Mouse (Mus musculus): ENCODE results near the gene Creb3l2.
"Not testable (repeated sequence)": the region's sequence is repeated elsewhere in the genome, so short reads cannot be mapped to it uniquely, and the experiment has no call there.

Creb3l2 gene

DNA sequence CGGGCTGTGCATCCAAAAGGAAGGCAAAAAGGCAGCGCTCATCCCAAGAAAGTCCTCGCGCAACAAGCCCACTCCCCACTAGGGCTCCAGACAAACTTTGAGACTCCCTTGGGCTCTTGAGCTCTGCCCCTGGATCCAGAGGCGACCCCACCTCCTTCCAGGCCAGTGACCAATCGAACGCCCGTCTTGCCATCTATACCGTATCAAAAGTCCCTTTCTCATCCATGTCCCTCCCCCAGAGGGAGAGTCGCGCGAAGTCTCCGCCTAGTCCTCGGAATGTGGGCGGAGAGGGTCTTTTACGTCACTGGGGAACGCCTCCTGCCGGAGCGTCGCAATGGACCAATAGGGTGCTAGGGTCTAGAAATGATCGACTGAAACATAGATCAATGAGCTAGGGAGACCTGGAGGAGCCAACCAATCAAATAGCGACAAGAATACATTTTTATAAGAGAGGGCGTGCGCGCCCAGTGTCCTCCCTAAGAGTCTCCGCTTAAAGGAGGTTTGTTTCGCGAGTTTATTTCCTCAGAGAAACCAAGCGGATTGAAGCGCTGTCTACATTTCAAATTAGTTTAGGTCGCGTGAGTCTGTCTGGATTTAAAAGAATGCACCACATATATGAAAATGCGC is at the start of gene Creb3l2:
Gene Creb3l2, minus strand, starts transcription at position 106 of the 627 bp plus-strand sequence.
- DNase-seq (ENCODE audit: low read depth, low spot score), result peak; percentile 100

DNA sequence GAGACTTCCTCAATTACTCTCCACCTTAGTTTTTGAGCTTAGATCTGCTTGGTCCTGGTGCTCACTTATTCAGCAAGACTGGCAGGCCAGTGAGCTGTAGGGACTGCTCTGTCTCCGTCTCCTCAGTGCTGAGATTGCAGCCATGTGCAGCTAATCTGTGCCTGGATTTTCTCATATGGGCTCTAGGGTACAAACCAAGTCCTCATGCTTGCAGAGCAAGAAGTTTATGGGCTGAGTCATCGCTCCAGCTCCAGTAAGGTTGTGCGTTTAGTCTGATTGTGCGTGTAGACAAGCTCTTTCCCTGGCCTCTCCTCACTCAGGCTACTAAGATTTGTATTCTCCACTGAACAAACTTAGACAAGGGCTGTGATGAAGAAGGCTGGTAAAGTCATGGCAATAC is 44.6 kb upstream of the Creb3l2 start:
- no peak for DNase-seq (ENCODE audit: low read depth, low spot score)

DNA sequence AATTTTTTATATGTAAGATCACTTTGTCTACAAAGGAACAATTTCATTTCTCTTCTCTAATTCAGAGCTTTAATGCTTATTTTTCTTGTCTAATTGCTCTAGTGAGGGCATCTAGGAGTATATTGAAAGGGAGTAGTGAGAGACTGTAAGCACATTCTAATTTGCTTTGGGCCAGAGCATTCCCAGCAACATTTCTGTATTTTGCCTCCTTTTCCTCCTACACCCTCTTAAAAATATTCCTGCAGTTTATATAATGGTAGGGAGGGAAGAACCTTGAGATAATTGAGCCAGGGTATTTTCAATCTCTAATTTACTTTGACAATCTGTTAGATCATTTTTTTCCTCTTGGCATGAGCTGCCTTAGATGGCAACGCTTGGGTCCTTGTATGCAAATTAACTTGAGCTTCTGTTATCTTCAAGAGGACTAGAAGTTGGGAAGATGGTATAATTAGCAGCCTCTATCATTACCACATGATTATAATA is 42.7 kb upstream of the Creb3l2 start:
- DNase-seq (ENCODE audit: low read depth, low spot score), result no peak

DNA sequence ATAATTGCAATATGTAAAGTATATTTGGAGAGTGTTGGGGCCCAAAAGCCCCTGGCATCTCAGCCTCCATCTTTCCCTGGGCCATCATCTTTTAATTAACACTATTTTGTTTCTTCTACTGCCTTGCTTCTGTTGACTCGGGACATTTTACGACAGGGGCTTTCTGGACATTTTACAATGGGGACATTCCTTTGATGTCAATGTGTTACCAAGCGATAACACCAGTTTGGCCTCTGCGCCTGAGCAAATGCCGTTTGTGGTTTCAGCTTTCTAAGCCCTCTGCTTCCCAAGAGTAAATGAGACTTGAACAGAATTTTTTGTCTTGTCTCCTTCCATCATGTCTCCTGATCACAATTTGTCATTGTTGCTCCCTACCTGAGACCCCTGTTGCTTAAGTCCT is 41.3 kb upstream of the Creb3l2 start:
- DNase-seq (ENCODE audit: low read depth, low spot score), result no peak

DNA sequence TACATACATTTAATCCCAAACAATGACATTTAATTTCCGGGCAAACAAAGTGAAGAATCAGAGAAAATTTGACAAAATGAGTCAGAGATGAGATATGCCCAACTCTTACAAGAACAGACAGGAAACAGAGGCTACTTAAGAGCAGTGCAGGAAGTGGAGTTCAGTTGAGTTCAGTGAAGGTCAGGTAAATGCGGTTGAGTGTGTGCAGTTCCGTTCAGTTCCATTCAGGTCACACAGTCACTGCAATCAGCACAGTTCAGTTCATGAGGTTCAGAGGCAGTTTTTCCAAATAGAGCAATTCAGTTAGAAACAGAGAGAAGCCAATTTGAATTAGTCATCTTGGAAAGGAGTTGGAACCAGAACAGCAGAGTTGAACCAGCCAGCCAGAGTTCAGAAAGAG is 39.2 kb upstream of the Creb3l2 start:
- DNase-seq (ENCODE audit: low read depth, low spot score), result no peak

DNA sequence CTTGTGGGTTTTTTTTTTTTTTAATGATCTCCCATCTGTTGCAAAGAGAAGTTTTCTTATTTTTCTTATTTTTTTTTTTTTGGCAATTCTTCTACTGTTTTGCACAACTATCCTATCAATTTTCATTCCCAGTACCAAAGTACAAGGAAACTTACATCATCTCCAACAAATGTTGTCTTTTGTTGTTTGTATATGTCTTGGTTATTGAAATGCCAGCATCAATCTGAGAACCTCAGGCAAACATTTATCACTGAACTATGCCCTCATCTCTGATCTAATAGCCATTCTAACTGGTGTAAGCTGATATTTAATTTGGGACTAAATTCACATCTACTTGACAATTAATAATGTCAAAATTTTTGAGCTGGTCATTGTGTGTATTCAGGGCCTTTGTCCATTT is 38.1 kb upstream of the Creb3l2 start:
- DNase-seq (ENCODE audit: low read depth, low spot score), result no peak

DNA sequence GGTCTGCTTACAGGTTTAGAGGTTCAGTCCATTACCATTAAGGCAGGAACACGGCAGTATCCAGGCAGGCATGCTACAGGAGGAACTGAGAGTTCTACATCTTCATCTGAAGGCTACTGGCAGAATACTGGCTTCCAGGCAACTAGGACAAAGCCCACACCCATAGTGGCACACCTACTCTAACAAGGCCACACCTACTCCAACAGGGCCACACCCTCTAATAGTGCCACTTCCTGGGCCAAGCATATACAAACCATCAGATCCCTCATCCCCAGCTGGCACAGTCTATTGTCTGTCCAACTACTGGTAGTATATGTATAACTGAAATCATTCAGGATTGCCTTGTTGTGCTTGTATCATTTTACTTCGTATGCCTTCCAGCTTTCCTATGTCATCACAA is 36.5 kb upstream of the Creb3l2 start:
- DNase-seq (ENCODE audit: low read depth, low spot score), result no peak

DNA sequence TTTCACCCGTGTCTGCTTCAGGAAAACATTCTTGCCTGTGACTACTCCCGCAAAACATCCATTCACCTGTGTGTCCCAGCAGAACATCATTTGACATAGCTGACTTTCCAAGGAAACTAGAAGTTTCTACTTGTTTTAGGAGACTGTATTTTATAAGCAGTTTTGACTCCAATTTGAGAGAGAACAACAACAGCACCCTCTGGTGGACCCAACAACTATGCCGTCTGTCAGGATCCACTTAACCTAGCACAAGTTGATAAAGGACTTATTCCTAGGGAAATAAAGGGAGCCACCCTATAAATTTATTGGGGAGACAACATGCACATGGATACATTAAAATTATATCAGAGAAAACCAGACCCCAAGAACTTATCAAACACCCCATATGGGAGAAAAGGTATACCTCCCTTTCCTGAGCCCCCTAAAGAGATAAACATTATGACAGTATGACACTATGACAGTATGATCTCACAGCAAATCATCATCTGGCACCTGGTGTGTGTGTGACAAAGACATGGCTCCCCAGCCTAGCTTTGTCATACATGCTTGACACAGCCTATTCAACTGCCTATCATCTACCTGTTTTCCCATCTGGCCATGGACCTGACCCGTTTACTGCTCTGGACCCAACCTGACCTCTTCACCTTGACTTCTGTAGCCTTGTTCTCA is 31.9 kb upstream of the Creb3l2 start:
- peak; percentile 31 for DNase-seq (ENCODE audit: low read depth, low spot score)

DNA sequence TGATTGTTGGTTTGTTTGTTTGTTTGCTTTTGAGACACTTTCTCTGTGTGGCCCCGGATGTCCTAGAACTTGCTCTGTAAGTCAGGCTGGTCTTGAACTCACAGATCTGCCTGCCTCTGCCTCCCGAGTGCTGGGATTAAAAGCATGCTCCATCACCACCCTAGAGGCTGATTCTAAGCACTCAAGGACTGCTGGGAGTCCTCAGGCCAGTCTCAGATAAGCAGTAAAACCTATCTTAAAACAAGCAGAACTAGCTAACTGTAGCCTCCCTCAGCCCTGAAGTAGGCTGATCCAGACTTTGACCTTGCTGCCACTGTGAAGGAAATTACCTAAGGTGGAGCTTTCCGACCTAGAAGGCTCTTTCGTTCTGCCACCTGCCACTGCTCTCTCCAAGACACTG is 28.3 kb upstream of the Creb3l2 start:
- peak; percentile 33 for DNase-seq (ENCODE audit: low read depth, low spot score)

DNA sequence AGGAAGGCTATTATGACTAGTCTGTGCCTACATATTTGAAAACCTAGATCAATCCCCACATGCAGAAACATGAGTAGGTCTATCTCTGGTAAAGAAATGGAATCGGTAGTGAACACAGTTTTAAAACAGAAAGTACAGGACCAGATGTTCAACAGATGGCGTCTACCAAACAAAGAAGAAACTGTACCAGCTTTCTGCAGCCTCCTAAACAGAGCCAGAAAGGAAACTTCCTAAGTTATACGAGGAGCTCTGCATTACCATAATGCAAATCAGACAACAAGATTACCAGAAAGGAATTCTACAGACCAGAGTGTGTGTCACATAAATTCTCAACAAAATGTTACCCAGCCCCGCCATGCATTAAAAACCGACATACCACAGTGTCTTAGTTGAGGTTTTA is 23.9 kb upstream of the Creb3l2 start:
- no peak for DNase-seq (ENCODE audit: low read depth, low spot score)

DNA sequence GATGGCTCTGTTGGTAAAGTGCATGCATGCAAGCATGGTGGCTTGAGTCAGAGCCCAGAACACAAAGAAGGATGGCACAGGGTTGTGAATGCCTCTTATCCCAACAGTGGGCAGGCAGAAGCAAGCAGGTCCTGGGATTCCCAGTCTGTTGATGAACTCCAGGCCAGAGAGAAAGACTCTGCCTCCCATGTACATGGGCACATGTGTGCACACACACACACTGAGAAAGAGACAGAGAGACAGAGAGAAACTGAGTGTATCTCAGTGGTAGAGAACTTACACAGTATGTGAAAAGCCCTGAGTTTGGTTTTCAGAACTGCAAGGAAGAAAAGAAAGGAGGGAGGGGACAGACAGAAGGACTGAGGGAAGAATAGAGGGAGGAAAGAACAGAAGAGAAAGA is 23.4 kb upstream of the Creb3l2 start:
- DNase-seq (ENCODE audit: low read depth, low spot score), result no peak

DNA sequence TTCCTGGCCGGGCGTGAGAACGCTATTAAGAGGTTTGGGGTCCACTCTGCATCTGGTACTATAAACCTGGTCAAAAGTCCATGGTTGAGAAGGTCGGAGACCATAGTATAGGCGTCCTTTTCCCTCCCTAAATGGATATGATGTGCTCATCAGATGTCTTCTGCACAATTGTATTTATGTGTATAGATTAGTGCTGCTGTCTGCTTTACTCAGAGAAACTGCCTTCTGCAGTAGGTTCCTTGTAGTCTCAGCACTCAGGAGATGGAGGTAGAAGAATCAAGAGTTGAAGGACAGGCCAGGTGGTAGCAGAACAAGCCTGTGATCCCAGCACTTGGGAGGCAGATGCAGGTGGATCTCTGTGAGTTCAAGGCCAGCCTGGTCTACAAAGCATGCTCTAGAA is 22.6 kb upstream of the Creb3l2 start:
- DNase-seq (ENCODE audit: low read depth, low spot score), result no peak

DNA sequence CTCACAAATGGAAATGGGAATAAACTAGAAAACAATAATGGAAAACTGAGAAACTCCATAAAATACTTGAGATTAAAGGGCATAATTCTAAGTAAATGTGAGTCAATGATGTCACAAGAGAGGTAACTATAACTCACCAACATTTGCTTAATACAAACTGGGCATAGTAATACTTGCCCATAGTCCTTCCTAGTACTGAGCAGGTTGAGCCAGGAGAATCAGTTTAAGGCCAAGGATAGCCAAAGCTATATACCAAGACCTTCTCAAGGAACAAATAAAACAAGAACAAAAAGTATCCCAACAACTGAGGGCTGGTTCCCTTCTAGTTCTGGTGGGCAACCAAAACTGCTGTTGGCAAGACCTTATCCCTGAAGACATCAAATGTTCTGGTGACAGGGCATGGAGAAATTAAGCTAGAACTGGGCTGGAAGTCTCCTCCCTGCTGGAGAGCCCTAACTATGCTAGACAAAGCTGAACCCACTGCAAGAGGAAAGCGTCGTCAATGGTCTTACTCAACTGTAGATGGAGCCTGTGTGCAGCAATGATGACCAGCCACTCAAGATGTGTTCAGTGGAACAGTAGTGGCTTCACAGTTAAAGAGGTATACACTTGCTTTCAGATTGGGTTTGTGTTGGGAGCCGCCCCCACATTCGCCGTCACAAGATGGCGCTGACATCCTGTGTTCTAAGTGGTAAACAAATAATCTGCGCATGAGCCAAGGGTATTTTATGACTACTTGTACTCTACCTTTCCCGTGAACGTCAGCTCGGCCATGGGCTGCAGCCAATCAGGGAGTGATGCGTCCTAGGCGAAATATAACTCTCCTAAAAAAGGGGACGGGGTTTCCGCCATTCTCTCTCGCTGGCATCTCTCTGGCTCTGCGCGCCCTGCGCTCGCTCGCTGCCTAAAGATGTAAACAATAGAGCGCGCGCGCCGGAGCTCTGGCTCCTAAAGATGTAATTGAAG is 21.9 kb upstream of the Creb3l2 start:
- peak; percentile 88 for DNase-seq (ENCODE audit: low read depth, low spot score)

DNA sequence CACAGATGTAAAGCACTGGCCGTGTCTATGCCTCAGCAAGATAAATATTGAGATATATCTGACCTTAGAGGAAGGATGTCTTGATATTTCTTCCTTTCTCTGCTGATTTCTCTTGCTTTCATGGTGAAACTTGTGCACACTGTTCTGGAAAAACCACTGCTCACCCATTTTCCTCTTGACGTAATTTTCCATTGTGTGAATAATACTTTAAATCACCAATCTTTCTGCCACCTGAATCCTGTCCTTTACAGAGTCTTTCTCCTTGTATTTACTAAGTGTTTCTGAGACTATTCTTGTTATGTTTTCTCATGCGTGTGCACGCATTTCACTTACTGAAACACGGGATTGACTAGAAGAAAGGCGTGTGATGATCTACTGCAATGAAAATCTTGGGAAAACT is 18.7 kb upstream of the Creb3l2 start:
- DNase-seq (ENCODE audit: low read depth, low spot score), result no peak

DNA sequence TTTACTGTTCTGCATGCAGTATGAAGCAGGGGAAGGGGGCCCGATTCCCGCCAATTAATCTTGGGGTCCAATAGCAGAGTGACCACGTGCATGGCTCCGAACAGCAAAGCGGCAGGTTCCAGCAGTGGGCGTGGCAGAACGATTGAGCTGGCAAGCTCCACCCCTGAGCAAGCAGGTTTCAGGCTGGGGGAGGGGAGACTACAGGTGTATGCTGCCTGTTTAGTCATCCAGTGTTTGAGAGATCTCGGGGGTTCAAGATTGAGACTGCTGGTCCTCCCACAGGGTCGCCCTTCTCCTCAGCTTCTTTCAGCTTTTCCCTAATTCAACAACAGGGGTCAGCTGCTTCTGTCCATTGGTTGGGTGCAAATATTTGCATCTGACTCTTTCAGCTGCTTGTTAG is 17.7 kb upstream of the Creb3l2 start:
- not testable (repeated sequence) for DNase-seq (ENCODE audit: low read depth, low spot score)

DNA sequence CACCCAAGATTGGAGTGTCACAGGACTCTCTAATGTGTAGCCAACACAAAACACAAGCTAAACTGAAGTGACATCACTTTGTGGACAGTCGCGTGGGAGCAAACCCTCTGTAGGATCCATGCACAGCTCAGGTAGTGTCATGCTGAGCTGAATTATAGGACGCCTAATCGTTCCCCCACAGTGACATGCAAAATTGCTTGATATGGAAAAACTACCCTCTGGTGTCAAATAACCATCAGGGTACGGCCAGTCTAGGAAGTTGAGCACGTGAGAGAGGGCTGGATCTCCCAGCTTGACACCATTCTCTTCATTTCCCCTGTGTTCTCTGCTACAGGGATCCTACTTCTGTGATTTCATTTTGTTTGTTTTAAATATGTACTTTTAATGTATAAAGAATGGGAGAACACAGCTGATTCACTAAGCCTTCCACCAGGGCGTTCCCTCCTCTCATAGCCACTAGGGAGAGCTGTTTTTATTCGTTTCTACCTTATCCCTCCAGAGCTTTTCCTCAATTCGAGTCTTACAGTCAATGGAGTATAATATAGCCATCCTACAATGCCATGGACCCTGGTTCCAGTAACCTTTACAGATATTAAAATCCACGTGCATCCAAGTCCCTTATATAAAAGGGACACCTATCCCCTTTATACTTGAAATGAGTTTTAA is 16.2 kb upstream of the Creb3l2 start:
- DNase-seq (ENCODE audit: low read depth, low spot score), result no peak

DNA sequence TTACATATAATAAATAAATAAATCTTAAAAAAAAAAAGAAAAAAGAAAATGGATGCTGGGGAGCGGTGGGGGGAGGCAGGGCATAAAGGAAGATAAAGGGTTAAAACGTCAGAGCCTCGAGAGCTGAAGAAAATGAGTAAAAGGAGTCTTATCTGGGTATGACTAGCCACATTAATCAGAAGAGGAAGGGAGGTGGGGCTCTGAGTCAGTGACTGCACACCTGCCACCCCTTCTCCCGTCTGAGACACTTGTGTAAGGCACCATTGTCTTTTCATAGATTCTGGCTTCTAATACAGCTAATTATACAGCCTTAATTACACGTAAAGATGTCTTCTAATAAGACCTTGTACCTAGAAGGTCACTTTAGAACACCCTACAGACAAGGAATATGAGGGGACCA is 13.6 kb upstream of the Creb3l2 start:
- DNase-seq (ENCODE audit: low read depth, low spot score), result no peak

DNA sequence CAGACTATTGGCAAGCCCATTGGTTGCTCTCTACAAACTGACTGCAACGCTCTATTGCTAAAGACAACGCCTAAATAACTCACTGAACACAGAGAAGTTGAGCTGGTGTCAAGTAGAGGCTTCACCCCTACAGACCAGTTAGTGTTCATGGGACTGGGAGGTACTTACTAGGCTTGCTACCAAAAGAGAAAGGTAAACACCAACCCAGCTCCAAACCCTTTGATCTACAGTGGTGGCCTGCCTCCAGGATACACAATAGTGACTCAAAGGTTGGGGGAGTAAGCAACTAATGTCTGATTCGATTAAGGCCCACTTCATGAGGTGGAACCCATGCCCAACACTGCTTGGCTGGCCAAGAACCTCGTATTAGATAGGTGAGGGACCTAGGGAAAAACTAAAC is 11.1 kb upstream of the Creb3l2 start:
- DNase-seq (ENCODE audit: low read depth, low spot score), result no peak

DNA sequence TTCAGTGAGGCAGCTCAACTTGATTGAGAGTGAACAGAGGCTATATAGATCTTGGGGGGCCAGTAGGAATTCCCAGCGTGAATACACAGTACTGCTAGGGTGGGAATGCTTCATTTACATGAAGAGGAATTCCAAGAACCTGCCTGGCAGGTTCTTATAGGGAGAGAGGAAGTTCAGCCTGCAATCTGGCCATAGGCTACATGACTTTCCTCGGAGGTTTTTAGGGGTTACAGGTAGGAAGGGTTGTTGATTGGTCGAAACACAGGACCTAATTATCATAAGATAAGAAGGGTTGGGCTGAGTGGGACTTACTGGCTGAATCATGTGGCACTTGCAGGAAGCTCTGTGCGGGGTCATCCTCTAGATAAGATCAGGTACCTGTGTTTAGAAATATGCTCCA is 9.7 kb upstream of the Creb3l2 start:
- no peak for DNase-seq (ENCODE audit: low read depth, low spot score)

DNA sequence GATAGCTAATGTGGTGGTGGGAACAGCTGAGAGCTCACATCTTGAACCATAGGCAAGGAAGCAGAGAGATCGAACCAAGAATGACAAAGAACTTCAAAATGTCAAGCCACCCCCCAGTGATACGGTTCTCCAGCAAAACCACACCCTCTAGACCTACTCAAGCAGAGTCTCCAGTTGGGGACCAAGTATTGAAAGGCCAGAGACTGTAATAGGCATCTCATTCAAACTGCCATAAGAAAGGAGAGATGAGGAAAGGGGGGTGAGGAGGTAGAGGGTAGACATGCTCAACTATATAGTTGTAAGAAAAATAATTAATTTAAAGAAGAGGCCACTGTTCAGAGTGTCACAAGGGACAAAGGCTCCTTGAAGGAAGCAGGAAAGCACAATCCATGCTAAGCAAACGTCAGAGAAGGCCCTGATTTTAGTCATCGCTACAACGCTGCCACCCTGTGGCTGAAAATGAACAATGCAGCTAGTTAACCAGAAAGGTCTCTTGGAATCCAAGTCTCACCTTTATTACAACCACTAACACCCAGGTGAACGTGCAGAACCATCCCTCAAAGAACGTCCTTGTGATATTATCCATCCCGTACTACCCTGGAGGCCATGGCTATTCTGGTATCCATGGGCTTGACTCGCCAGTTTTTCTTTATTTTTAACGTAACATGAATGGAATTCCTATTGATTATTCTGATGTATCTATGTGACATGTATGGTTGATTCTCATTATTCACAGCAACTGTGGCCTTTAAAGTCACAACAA is 5.9 kb upstream of the Creb3l2 start:
- DNase-seq (ENCODE audit: low read depth, low spot score), result peak; percentile 76

DNA sequence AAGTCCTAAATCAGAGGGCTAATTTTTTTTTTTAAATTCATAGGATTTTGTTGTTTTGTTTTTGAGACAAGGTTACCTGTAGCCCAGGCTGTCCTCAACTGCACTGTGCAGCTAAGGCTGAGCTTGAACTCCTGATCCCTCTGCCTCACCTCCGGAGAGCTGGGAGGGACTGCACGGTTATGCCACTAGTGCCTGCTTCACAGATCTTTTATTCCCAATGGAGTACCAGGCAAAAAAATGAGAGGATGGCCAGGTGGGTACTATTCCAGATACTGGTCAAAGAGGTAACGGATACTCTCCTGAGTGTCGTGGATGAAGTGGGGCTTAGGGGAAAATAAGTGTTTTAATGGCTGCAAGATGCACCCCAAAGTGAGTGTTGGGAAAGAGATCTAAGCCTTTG is 835 bp upstream of the Creb3l2 start:
- DNase-seq (ENCODE audit: low read depth, low spot score), result no peak
